Mouse (Mus musculus): ENCODE data around the gene Rap1gap2.

Gene Rap1gap2

DNA sequence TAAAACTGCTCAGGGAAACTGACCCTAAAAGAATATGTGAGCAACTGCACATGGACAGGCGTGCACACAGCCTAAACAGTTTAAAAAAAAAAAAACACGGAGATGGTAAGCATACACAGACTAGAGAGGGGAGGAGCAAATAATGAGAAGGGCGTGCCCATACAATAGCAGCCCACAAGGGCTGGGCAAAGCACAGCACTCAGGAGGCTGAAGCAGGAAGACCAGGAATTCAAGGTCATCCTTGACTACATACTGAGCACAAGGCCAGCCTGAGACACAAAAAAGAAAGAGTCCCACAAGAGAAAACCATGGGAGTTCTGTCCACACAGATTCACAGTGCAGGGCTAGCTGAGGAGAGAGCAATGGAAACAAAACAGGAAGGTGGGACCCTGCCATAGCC lies 165.1 kb downstream of the Rap1gap2 start:
- DNase-seq: no peak

DNA sequence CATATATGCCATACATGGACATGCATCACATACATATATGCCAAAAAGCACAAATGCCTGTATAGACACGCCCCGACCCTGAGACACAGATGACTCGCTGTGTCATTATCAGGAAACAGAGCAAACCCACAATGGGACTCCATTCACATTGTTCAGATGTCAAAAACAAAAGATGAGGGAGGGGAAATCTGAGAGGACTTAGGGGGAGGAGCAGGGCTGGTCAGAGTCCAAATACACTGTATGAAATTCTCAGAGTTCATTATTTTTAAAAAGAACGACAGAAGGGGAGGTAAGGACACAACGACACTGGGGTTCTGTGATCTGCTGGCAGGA lies 166.8 kb downstream of the Rap1gap2 start:
- DNase-seq: no peak

DNA sequence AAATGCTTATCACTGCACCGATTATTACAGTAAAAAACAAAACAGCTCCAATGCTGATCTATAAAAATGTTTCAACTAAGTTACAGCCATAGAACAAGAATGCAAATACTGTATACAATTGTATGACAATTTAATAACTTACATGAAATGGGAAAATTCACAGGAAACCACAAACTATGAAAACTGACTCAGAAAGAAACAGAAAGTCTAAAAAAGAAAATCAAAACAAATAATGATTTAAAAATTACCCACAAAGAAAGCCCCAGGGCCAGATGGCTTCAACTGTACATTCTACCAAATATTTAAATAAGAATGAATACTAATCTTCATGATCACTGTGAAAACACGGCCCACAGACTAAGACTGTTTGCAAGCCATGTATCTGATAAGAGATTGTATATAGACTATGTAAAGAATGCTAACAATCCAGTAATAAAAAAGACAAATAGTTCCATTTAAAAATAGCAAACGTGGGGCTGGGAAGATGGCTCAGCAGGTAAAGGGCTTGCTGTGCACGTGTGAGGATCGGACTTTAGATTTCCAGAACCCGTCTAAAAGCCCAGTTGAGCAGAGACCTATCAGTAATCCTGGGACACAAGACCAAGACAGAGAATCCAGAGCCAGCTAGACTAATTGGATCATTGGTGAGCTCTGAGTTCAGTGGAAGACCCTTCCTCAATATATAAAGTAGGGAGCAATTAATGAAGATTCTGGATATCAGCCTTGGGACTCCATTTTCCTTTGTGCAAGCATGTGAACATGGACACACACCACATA lies 167.4 kb downstream of the Rap1gap2 start:
- no peak for DNase-seq

DNA sequence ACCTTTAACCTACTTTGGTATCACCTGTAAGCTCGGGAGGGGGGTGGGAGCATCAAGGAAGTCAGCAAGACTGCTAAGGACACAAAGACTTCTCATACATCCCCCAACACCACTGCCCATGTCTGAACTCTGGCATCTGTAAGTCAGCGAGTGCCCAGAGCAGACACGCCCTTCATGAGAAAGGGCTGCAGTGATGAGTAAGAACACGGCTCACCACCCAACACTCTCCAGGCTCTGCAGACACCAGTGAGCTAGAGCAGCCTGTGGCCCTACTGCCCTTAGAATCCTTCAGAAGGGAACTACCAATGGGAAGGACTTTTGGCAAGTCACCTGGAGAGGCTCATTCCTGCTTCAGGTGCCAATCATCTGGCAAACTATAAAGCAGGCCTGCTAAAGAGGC lies 168.3 kb downstream of the Rap1gap2 start:
- DNase-seq: no peak

DNA sequence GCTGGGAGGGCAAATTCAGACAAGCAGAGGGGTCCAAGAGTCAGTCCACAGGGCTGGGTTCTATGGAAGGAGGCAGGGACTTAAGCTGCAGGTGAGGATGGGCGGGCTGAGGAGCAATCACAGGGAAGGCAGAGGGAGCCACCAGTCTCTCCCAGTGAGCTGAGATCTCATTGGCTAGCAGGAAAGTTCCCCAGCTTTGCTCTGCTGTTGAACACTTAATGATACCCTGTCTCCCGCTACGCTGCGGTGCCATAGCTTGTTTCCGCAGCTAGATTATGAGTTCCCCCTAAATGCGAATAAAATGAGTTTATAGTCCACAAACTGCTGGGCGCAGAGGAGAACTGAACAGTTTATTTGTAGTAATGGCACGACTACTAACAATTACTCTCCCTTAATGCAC lies 170.6 kb downstream of the Rap1gap2 start:
- DNase-seq: no peak

DNA sequence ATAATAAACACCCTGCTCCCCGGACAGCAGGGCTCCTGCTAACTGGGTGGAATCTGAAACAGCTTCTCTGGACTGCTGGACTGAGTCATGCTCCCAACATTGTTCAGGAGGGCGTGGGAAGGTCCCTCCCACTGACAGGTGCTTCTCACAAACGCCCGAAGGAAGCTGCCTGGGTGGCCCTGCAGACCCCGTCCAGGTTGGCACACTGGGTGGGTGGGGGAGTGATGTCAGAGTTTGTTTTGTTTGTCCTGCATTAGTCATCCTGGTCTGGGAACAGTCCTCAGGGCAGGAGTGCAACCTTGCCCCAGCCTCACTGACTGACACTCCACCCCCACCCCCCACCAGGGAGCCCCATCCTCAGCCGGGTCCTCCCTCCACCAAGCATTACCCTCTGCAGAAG lies 171.5 kb downstream of the Rap1gap2 start:
- DNase-seq: no peak

DNA sequence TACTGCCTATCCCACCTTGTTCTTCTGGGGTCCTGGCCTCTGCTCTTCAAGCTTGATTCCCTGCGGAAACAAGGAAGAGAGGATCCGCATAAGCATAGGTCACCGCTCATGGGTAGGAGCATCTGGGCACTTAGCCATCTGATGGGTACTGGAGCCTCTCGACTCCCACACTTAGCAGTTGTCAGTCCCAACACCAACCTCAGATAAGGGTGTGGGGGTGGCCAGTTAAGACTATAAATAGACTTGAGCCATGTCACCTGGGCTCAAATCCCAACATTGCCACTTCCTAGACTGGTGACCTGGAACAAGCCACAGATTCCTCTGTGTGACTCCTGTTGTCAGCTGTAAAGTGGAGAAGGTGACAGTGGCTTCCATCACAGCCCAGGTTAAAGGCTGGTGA lies 172.5 kb downstream of the Rap1gap2 start:
- DNase-seq: no peak

DNA sequence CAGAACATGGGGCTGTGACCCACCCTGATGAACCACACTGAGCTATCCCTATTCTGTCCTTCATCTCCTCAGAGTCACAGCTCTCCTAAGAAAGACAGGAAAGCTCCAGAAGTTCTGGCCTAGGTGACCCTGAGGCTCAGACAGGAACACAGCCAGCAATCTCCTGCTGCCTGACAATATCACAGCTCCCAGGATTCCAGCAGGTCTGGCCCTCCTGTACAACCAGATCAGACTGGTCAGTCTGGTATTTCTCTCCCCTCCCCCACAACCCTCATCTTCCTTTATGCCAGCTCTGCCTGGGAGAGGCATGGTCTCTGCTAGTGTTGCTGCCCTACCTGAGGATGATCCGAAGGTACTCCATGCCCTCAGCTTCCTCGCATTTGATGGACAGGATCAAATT lies 175.3 kb downstream of the Rap1gap2 start:
- no peak for DNase-seq

DNA sequence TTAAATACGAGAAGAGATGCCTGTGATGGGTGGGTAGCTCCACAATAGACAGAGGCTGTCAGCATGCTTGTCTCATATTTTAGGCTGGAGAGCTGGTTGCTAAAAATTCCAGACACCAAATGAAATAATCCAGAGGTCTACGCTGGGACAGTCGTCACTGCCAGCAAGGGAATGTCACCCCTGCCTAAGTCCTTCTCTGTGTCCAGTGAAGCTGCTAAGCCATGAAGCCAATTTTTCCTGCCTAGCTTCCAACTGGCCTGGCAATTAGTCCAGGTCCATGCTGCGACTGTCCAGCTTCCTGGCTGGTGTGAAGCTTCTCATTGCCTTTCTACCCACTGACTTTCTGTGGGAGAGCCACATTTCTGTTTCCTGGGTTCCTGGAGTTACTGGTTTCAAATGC lies 177.7 kb downstream of the Rap1gap2 start:
- DNase-seq: no peak

DNA sequence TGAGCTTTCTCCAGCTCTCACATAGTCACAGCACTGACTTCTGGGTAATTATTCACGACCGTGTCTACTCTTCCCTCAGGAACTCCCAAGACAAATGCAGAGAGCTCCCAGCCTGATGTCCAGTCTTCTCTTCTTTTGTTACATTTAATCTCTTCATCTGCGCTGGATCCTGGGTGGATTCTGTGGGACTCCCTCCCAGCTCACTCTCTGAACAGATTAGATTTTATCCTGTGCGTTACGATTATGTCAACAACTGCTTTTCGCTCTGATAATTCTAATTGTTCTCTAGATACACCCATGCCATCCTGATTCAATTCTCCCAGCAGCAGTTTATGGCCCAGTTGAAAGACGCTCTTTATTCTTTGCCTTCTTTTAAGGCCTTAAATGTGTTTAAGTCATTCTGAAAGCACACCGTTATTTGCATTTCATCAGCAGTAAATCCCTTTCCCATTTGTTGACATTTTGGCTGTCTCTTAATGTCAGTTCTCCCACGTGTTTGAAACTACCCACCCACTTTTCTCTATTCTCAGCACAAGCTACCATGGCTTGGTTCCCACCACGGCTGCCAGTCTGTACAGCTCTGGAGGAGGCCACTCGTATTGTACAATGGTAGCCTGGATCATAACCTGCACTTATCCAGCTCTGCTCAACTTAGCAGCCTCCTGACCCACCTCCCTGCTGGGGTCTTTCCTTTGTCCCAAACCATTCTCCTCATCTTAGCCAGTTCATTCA lies 180.8 kb downstream of the Rap1gap2 start:
- no peak for DNase-seq

DNA sequence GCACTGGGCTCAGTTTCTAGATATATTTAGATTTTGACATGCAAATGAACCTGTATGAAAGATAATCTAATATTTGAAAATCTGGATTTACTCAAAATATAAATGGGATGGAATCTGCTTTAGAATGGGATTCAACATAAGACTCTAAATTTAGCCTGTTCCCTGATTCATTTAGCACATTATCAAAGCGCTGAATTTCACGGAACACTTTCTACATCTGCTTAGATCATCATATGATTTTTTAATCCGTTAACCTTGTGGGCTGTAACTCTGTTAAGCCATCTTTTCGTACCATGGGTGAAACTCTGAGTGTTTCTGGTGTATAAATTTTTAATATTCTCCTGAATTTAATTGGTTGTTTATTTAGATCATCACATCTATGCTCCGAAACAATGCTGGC lies 184.4 kb downstream of the Rap1gap2 start:
- DNase-seq: no peak

DNA sequence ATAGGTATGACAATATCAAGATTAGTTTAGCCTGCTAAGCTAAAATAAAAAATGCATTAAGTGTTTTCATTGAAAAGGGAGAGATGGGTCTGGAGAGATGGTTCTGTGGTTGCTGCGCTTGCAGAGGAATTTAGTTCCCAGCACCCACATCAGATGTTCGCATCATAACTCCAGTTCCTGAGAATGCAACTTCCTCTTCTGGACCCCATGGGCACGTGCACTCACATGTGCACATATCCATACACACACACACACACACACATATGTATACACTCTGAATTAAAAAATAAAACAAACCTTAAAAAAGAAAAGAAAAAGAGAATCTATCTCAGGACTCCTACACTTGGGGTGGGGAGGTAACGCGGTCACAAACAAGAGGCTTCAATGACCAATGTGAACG lies 188.7 kb downstream of the Rap1gap2 start:
- no peak for DNase-seq

DNA sequence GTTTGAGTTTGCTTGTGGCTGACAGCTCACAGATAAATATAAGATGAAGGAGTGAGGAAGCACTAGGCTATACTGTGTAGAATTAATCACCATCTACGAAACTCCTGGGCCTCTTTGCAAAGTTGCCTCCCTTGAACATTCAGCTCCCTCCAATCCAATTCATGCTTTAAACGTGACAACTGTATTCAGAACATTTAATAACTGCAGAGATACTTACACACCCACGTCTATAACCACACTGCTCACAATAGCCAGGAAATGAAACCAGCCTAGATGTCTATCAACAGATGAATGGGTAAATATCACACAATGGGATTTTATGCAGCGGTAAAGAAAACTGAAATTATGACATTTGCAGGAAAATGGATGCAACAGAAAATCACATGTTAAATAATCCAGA lies 189.6 kb downstream of the Rap1gap2 start:
- no peak for DNase-seq

DNA sequence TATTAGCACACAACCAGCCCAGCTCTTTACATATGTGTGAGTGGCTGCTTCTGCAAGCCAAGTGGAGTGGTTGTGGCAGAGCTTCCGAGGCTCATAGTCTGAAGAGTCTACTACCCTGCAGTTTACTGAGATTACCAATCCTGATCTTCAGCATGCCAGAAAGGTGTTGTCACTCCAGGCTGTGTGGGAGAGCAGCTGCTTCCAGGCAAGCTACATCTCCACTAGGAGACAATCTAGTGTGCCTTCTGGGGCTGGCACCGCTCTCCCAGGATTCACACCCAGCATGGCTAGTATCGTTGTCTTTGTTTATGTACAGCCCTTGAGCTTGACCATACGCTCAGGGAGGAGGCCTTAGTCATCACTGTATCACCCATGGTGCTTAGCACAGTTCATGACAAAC lies 191.1 kb downstream of the Rap1gap2 start:
- DNase-seq: no peak

DNA sequence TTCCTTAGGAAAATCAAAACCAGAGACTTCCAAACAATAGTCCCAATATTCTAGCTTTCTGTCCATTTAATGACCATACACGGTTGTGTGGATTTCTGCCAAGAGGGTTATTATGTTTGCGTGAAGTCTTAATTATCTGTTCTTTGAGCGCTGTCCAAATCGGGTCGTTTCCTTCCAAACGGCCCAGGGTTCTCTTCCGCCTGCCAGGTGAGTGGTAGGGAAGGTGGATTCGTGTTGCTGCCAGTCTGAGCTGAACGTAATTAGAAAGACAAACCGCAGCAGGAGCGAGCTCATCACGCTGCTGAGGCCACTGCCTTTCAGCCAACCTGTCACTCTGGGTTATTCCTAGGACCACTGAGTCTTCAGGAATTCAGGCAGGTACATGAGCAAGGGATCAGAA lies 195.0 kb downstream of the Rap1gap2 start:
- DNase-seq: no peak

DNA sequence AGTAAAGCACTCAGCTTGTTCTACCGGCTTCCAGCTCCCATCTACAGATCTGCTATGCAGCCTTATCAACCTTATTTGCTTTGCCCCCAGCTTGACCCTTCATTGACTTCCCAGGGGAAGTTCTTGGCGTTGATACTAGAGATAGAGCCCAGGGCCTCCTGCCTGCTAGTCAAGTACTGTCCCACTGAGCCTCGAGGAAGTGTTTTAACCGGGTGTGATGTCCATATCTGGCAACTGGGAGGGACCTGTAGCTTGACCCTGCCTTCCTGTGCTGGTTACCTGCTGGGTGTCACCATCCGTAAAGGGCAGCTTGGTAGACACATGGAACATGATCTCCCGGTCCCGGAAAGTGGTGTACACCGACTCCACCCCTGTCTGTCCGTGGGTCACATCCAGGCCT lies 196.6 kb downstream of the Rap1gap2 start:
- no peak for DNase-seq

DNA sequence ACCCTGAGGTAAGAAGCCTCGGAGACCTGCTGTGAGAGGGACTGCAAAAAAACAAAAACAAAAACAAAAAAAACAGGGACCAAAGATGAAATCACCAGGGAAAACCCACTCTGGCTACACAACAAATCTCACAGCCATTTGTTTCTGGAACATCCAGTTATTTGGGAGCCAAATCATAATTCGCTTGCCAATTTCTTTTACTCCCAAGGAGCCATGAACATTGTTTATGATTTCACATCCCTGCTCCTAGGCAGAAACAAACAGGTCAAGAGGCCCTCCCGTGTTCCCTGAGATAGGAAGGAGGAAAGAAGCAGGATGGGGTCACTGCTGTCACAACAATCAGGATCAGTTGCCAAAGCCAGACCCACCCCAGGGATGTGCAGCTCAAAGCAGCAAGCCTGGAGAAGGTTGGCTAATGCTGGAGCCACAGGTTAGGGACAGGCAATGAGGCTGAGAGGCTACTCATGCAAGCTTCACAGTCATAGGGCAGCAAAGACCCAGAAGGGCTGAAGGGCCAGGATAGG lies 197.2 kb downstream of the Rap1gap2 start:
- no peak for DNase-seq

DNA sequence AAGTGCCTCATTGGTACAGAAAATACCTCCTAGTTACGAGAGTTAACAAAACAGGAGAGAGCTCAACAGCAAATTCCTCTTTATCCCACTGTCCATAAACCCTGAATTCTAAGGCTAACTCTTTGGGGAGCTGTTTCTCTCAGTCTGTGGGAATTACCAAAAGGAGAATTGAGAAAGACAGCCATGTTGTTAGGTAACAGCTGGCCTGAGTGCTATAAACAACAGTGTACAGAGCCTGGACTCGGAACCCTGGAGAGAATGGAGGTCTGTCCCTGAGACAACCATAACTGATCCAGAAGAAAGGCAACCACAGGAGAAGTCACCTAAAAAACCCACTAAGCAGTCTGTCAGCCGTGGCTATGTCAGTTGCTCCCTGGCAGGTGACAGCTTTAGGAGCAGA lies 198.3 kb downstream of the Rap1gap2 start:
- DNase-seq: no peak

DNA sequence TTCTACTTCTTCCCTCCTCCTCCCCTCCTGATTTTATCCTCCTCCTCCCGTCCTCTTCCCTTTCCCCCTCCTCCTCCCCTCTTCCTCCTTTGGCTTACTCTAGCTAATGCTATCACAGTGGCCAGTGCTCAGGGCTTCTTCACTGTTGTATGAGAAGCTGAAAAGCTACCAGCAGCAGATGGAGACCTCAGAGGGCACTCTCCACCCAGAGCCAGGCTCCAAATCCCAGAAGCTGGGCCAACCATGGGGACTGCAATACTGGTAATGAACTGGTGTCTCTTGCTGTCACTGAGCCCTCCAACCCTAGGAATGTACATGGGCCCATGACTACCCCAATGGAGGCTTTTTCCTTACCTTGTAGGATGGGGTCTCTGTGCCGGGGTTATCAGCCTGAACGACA lies 198.8 kb downstream of the Rap1gap2 start:
- DNase-seq: no peak

DNA sequence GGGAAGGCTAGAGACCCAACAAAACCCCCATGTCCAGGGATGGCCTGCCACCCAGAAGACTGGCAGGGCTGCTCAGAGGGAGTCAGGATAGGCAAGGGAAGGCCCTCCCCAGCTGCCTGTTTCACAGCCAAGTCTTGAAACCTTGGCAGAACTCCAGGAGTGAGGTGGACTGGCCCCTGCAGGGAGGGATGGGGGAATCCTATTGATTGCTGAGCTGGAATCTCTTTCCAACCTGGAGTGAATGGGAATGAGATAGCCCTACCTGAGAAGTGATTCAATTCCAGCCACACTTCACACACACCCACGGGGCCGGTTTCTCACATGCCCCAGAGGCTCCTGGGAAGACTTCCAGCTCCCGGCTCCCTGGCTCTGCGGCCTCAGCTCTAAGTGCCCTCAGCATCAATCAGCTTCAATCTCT lies 200.9 kb downstream of the Rap1gap2 start:
- DNase-seq: no peak

DNA sequence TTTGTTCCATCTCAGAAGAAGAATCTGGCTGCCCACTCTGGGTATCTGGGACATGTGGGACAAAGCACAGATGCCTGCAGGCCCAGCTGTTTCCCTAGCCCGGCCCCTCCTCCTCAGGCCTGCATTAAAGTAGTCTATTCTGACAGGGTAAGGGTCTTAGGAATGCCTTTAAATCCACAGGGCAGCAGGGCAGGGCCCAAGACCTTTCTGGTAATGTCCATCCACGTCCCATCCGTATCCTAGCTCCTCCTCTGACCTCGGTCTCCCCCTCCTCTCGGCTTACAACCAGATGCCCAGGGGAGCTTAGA lies 201.3 kb downstream of the Rap1gap2 start:
- no peak for DNase-seq

DNA sequence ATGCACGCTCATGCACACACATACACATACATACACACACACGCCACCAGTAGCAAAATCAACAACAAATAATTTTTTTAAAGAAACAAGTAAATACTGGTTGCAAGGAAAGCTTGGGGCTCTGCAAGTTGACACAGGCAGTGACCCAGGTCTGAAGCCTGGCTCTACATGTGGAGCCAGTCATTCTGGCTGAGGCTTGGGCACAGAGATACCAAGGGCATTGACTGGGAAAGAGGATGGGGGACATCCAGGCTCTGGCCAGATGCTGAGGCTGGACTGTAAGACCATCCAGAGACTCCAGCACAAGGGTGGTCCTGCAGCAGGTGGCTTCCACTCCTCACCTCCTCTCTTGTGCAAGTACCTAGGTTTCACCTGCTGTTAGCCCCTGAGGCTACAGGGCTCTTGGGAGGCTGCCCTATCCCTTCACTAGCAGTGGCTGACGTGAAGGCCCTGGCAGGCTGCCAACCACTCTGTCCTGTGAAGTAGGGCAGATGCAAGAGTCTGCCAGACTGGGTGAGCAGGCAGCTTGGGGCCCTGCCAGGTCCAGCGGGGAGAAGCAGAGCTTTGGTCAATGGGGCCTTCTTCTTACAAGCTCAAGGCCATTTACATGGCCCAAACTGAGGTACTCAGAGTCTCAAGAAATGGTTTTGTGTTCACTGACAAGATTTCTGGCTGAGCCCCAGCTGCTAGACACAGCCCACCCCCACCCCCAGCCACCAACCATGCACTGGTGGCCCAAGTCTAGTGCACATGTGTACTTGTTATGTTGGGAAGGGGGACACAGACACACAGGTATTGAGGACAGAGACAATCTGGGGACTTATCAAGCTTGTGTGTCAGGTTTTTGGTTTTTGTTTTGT lies 201.9 kb downstream of the Rap1gap2 start:
- DNase-seq: no peak

DNA sequence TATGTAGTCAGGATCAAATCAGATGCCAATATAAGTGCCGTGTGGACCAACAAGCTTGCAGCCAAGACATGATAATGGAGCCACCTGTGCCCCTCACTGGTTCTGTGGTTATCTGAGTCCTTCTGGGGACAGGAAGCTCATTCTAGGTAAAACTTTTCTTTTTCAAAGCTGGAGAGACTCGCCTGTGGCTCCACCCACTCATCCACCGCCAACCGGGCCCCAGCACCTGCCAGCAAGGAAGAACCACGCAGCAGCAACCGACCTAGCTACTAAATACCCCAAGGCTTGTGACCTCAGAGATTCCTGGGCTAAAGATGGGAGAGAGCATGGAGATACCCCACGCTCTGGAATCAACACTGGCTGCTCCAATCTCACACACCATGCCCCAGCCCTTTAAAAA lies 205.5 kb downstream of the Rap1gap2 start:
- no peak for DNase-seq

DNA sequence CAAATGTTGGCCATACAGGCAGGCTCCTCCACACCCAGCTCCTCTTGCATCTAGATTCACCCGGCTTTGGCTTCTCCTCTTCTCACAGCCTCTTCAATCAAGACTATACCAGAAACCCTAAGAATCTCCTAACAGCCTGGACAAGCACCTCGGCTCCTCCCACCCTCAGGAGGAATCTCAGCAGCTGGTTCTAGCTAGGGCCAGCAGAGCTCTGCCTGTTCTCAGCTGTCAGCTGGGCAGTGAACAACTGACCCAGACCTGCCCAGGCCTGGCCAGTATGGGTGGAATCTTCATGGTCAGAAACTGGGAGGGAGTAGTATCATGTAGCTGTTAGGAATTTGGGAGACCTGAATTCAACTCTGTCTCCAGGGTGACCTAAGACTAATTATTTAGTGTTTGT lies 206.5 kb downstream of the Rap1gap2 start:
- no peak for DNase-seq

Measured in B cell, adult 2 months (primary cell).